Mouse (Mus musculus): Measurements from ENCODE around the gene Ccz1.

DNA sequence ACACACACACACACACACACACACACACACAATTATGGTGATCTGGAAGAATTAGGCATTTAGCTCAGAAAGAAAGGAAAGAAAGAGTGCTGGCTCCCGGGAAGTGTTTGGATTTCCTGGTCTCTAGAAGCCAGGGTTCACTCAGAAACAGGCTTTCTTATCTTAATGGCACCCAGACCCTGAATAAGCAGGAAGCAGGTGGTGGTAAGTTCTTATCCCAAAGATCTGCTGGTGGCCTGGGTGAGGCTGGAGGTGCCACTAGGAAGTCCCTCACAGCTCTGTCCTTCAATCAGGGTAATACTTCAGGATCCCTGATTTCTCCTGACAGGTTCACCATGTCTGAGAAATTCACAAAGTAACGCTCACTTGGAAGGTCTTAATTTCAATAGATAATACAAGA, 32.3 kb downstream of the Ccz1 start:
- TF ChIP-seq POLR2A (IDR thresholded peaks at IDR 0.05; ENCODE audit: extremely low read depth, insufficient read depth, low read length): no peak
- TF ChIP-seq CTCF (IDR thresholded peaks at IDR 0.05; ENCODE audit: extremely low read depth, insufficient read depth, low read length): no peak
